Comparison of ENCODE assay signal across 9 mouse cellular contexts in the genomic region with DNA sequence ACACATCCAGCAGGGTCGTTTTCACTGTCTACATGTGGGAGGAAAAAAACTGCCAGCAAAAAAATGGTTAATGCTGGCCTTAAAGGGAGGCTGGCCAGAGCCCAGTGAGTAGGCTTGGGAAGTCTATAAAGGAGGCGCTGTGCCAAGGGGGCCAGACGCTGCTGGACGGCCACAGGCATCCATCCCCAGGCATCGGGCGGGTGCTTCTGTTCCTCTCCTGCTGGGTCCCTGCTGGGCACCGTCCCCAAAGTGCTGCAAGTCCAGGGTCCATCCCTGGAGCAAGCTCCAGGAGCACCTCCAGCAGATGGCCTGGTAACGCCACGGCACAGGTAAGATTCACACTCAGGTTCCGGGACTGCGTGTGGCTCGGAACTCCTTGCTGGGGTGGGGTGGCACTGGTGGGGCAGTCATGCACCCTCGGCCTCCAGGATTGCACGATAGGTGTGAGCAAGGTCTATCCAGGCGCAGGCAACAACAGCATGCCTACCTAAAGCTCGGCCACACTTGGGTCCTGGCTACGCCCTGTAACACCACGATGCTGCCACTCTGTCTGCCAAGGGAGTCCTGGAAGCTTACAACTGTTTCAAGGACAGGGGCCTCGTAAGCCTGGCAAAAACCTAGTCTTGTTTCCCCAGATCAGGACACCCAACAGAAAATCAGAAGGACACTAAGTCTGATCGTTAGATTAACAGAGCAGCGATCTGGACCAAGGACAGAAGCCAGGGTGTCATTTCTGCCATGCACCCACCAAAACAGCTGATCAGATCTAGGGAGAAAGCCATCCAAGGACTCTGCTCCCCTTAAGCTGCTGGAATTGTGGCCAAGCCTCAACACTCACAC. TPM values are rescaled to one million over a fixed set of nuclear protein-coding genes. Genes with fewer than 3 reads are reported as not detected.
DNase-seq lines count a peak whose midpoint lies in the region; ATAC-seq lines count a peak whose summit lies in the region.
"Had no signal": no experiment of that assay in that cellular context is flagged by ENCODE, and none has a peak within 500 bp of the region (broad histone marks: within the 10 kb centered on the region; RNA-seq: fewer than 3 reads in every experiment).

A gene (plus strand): TSS at position 126 of the 840 bp plus-strand sequence.

- peak within 1 kb of the TSS; percentile 41 for H3K4me3 ChIP-seq in lung, embryonic 15.5 days
- peak within 1 kb of the TSS; percentile 31 for H3K4me3 ChIP-seq in stomach, embryonic 16.5 days (replicated peaks; ENCODE audit: low read length)

- WGBS in lung, embryonic 15.5 days = 41% methylated on average over 21 of the region's 21 CpGs
- WGBS in stomach, embryonic 16.5 days = 45% methylated on average over 21 of the region's 21 CpGs

- intact Hi-C loops in heart, postnatal 10 days (cut with DNase I) = no loop called here

- peak; percentile 52 to 77 for DNase-seq in adrenal gland, adult (ENCODE audit: inconsistent age in 2 of 2, low spot score in 1 of 2)
- no peak for DNase-seq in adrenal gland, adult 18-20 months (ENCODE audit: low spot score in 2 of 2)
- peak; percentile 61 for DNase-seq in right cerebral cortex, postnatal 14 days
- no peak for DNase-seq in right cerebral cortex, postnatal 25 days
- peak; percentile 64 to 70 for DNase-seq in heart, postnatal 10 days
- no peak for DNase-seq in natural killer cell, adult 2 months (ENCODE audit: low spot score in 2 of 2)

- peak within 1 kb of the TSS; percentile 37 for H3K9ac ChIP-seq in lung, embryonic 15.5 days
- H3K9ac ChIP-seq in stomach, embryonic 16.5 days (ENCODE audit: low read length) = peak within 1 kb of the TSS; percentile 60

- H3K36me3 ChIP-seq in lung, embryonic 15.5 days = no peaks in the 10 kb centered on the region
- H3K36me3 ChIP-seq in stomach, embryonic 16.5 days (ENCODE audit: control insufficient read depth, insufficient read depth, low read length) = no peaks in the 10 kb centered on the region

- no peaks in the 10 kb centered on the region for H3K9me3 ChIP-seq in lung, embryonic 15.5 days
- H3K9me3 ChIP-seq in stomach, embryonic 16.5 days (replicated peaks; ENCODE audit: control insufficient read depth, low read length) = no peaks in the 10 kb centered on the region

- ATAC-seq in lung, embryonic 15.5 days (ENCODE audit: borderline replicate concordance, extremely low read depth, low FRiP score, low TSS enrichment) = peak; percentile 63; the same call in 1 of the 2 replicates
- ATAC-seq in stomach, embryonic 16.5 days (ENCODE audit: insufficient read depth, low FRiP score) = peak; percentile 80

- H3K27me3 ChIP-seq in lung, embryonic 15.5 days = no peaks in the 10 kb centered on the region
- H3K27me3 ChIP-seq in stomach, embryonic 16.5 days (ENCODE audit: control insufficient read depth, insufficient read depth, low read length) = no peaks in the 10 kb centered on the region

- H3K4me2 ChIP-seq in lung, embryonic 15.5 days = peak within 1 kb of the TSS; percentile 60
- H3K4me2 ChIP-seq in stomach, embryonic 16.5 days (ENCODE audit: low read depth, low read length) = peak within 1 kb of the TSS; percentile 46

- H3K27ac ChIP-seq in lung, embryonic 15.5 days = peak within 1 kb of the TSS; percentile 45; the same call in 1 of the 2 replicates
- H3K27ac ChIP-seq in stomach, embryonic 16.5 days (ENCODE audit: low read length) = no peak within 1 kb of the TSS
- H3K27ac ChIP-seq: macrophage had no signal

- H3K4me1 ChIP-seq in lung, embryonic 15.5 days = peaks cover 41% of the 10 kb centered on the region
- peaks cover 20% of the 10 kb centered on the region for H3K4me1 ChIP-seq in stomach, embryonic 16.5 days (ENCODE audit: control insufficient read depth, insufficient read depth, low read length)

RNA-seq across cellular contexts. Expression of the gene that starts here (rescaled TPM):
- 1 to 10 TPM; 3.3 to 4.9 TPM for total RNA-seq in adrenal gland, adult 18-20 months (2021)
- total RNA-seq in heart, postnatal 10 days (2021) = 1 to 10 TPM; 2.5 to 2.6 TPM
- polyA plus RNA-seq in lung, embryonic 15.5 days (2015; fragmentation: Nextera tagmentation; extraction: Ambion mirVana) = 6.1 and 6.6 TPM in 2 replicates
- polyA plus RNA-seq in stomach, embryonic 16.5 days (2015; fragmentation: Nextera tagmentation; extraction: Ambion mirVana) = 2.9 and 3.6 TPM in 2 replicates
- polyA plus RNA-seq: macrophage had no signal

Comparison
In these comparisons a context has a peak if more than half of its experiments do, and no peak if none do; other contexts are left out.
1. DNase-seq: peak in adrenal gland, adult (2 of 2), right cerebral cortex, postnatal 14 days (single experiment) and heart, postnatal 10 days (2 of 2); none in adrenal gland, adult 18-20 months (0 of 2), right cerebral cortex, postnatal 25 days (single experiment) and natural killer cell, adult 2 months (0 of 2).